ENCODE assay signal across 12 mouse cellular contexts in genomic region chr11:117205042-117205441, GRCm38 (mm10). TPM values are rescaled to one million over a fixed set of nuclear protein-coding genes. Genes with fewer than 3 reads are reported as not detected.
DNase-seq lines count a peak whose midpoint lies in the region; ATAC-seq and TF ChIP-seq lines count a peak whose summit lies in the region.
"Had no signal": no experiment of that assay in that cellular context is flagged by ENCODE, and none has a peak within 500 bp of the region (broad histone marks: within the 10 kb centered on the region; RNA-seq: fewer than 3 reads in every experiment).

No protein-coding gene starts in this region.

- H3K9me3 ChIP-seq in intestine, postnatal 0 days (ENCODE audit: control insufficient read depth), result no peaks in the 10 kb centered on the region
- no peaks in the 10 kb centered on the region for H3K9me3 ChIP-seq in liver, embryonic 11.5 days (ENCODE audit: control insufficient read depth, low read length)
- H3K9me3 ChIP-seq in hindbrain, embryonic 14.5 days (ENCODE audit: control insufficient read depth, low read length), result no peaks in the 10 kb centered on the region
- H3K9me3 ChIP-seq: heart, embryonic 13.5 days; neural tube, embryonic 15.5 days had no signal

- peak; percentile 85 for ATAC-seq in intestine, postnatal 0 days
- no peak for ATAC-seq in liver, embryonic 11.5 days (replicated peaks; ENCODE audit: low FRiP score)
- no peak for ATAC-seq in hindbrain, embryonic 14.5 days (ENCODE audit: low FRiP score)
- ATAC-seq: forebrain, embryonic 16.5 days; hindbrain, postnatal 0 days had no signal

- H3K27me3 ChIP-seq in intestine, postnatal 0 days (replicated peaks; ENCODE audit: control insufficient read depth, insufficient read depth, low read length), result no peaks in the 10 kb centered on the region
- peaks cover 29% of the 10 kb centered on the region for H3K27me3 ChIP-seq in liver, embryonic 11.5 days (replicated peaks; ENCODE audit: control insufficient read depth, insufficient read depth, low read length)
- peaks cover 23% of the 10 kb centered on the region for H3K27me3 ChIP-seq in hindbrain, embryonic 14.5 days (ENCODE audit: control insufficient read depth, insufficient read depth, low read length)

- H3K4me3 ChIP-seq in intestine, postnatal 0 days (ENCODE audit: low read depth, low read length), result no peak overlapping the region
- no peak overlapping the region for H3K4me3 ChIP-seq in liver, embryonic 11.5 days (ENCODE audit: low read depth, low read length)
- H3K4me3 ChIP-seq in hindbrain, embryonic 14.5 days (replicated peaks; ENCODE audit: low read length), result no peak overlapping the region
- H3K4me3 ChIP-seq: heart, embryonic 13.5 days; neural tube, embryonic 15.5 days had no signal

- WGBS in intestine, postnatal 0 days, result 37% methylated on average over 6 of the region's 6 CpGs
- WGBS in liver, embryonic 11.5 days, result 77% methylated on average over 6 of the region's 6 CpGs
- WGBS in hindbrain, embryonic 14.5 days, result 74% methylated on average over 6 of the region's 6 CpGs

- no peak overlapping the region for H3K9ac ChIP-seq in intestine, postnatal 0 days (ENCODE audit: low read depth, low read length)
- H3K9ac ChIP-seq in liver, embryonic 11.5 days (ENCODE audit: low read depth, low read length), result no peak overlapping the region
- H3K9ac ChIP-seq in hindbrain, embryonic 14.5 days, result no peak overlapping the region
- H3K9ac ChIP-seq: heart, embryonic 13.5 days; neural tube, embryonic 15.5 days had no signal

- H3K4me2 ChIP-seq in intestine, postnatal 0 days (replicated peaks; ENCODE audit: low read depth), result peak overlapping the region; percentile 33
- peak overlapping the region; percentile 18 for H3K4me2 ChIP-seq in liver, embryonic 11.5 days
- H3K4me2 ChIP-seq in hindbrain, embryonic 14.5 days (replicated peaks), result no peak overlapping the region
- H3K4me2 ChIP-seq: heart, embryonic 13.5 days; neural tube, embryonic 15.5 days had no signal

- H3K27ac ChIP-seq in intestine, postnatal 0 days (ENCODE audit: low read depth, low read length), result peak overlapping the region; percentile 76
- H3K27ac ChIP-seq in liver, embryonic 11.5 days (ENCODE audit: low read depth, low read length), result peak overlapping the region; percentile 65; the same call in 1 of the 2 replicates
- no peak overlapping the region for H3K27ac ChIP-seq in hindbrain, embryonic 14.5 days
- H3K27ac ChIP-seq: heart, embryonic 13.5 days; hindbrain, postnatal 0 days; neural tube, embryonic 15.5 days had no signal

- DNase-seq in lung, postnatal 36 days, result peak; percentile 56
- DNase-seq in lung, postnatal 10 days, result no peak
- DNase-seq in liver, embryonic 11.5 days (ENCODE audit: low spot score), result no peak
- DNase-seq in urinary bladder, postnatal 14 days (ENCODE audit: low spot score), result peak; percentile 86
- DNase-seq in hindbrain, embryonic 14.5 days (ENCODE audit: low spot score), result no peak
- DNase-seq in frontal cortex, adult 2 months (ENCODE audit: extremely low spot score in 1 of 2, low spot score in 1 of 2), result no peak
- DNase-seq: cerebellum, adult 11-12 months had no signal

- no peaks in the 10 kb centered on the region; the same call in 1 of the 2 replicates for H3K4me1 ChIP-seq in intestine, postnatal 0 days (replicated peaks; ENCODE audit: control insufficient read depth, insufficient read depth, low read length)
- H3K4me1 ChIP-seq in liver, embryonic 11.5 days (replicated peaks; ENCODE audit: control insufficient read depth, insufficient read depth, low read length), result peaks cover 8% of the 10 kb centered on the region; the same call in 1 of the 2 replicates
- H3K4me1 ChIP-seq in hindbrain, embryonic 14.5 days (replicated peaks; ENCODE audit: control insufficient read depth, insufficient read depth, low read length), result no peaks in the 10 kb centered on the region

- no peak for TF ChIP-seq CTCF in intestine, postnatal 0 days (IDR thresholded peaks at IDR 0.05; ENCODE audit: low read depth)

- no peaks in the 10 kb centered on the region for H3K36me3 ChIP-seq in intestine, postnatal 0 days (ENCODE audit: control insufficient read depth, insufficient read depth)
- no peaks in the 10 kb centered on the region for H3K36me3 ChIP-seq in liver, embryonic 11.5 days (ENCODE audit: control insufficient read depth, insufficient read depth, low read length)
- no peaks in the 10 kb centered on the region for H3K36me3 ChIP-seq in hindbrain, embryonic 14.5 days (replicated peaks; ENCODE audit: control insufficient read depth, insufficient read depth)
- H3K36me3 ChIP-seq: heart, embryonic 13.5 days; neural tube, embryonic 15.5 days had no signal

RNA-seq across cellular contexts. Expression of gene Sept9, which starts 5.6 kb away (rescaled TPM):
- polyA plus RNA-seq in intestine, postnatal 0 days (2015; fragmentation: Nextera tagmentation; extraction: Ambion mirVana), result 74.5 and 81.5 TPM in 2 replicates
- 111 and 117 TPM in 2 replicates for polyA plus RNA-seq in liver, embryonic 11.5 days (2014; fragmentation: Nextera tagmentation; extraction: Ambion mirVana)
- 96.5 and 96.9 TPM in 2 replicates for polyA plus RNA-seq in hindbrain, embryonic 14.5 days (2014; fragmentation: Nextera tagmentation; extraction: Ambion mirVana)
- polyA plus RNA-seq in frontal cortex, adult 2 months (2012; rRNA removed), result 31.8 and 33.4 TPM in 2 replicates

Comparison
In these comparisons a context has a peak if more than half of its experiments do, and no peak if none do; other contexts are left out.
1. DNase-seq: peak in lung, postnatal 36 days (single experiment) and urinary bladder, postnatal 14 days (single experiment); none in lung, postnatal 10 days (single experiment), liver, embryonic 11.5 days (single experiment), hindbrain, embryonic 14.5 days (single experiment) and frontal cortex, adult 2 months (0 of 2).